Mouse (Mus musculus) myocyte (in vitro differentiated cells): ENCODE results near the gene Inafm1.

Experiments used
- CEBPB ChIP-seq: IDR thresholded peaks from 2 replicates; pipeline ENCODE4 v1.6.1; 2011; ENCODE audit warnings: mild to moderate bottlenecking, moderate library complexity; ENCODE audit not compliant: poor library complexity, insufficient read depth, severe bottlenecking
- E2F4 ChIP-seq: IDR thresholded peaks from one replicate; pipeline ENCODE4 v1.6.1; 2011; ENCODE audit warnings: mild to moderate bottlenecking, control low read depth, moderate library complexity; ENCODE audit not compliant: insufficient read depth
- MYOD1 ChIP-seq, 3 experiments: IDR thresholded peaks; one replicate each; pipeline ENCODE4 v1.6.1; 2011; ENCODE audit warnings: control low read depth in 2 of 3, low read depth in 2 of 3, mild to moderate bottlenecking in 2 of 3, moderate library complexity in 1 of 3; ENCODE audit not compliant: insufficient read length in 2 of 3, control insufficient read depth in 1 of 3
- MYOG ChIP-seq, 3 experiments: IDR thresholded peaks; one replicate each; pipeline ENCODE4 v1.6.1; 2011; ENCODE audit warnings: control low read depth in 2 of 3, low read depth in 2 of 3, mild to moderate bottlenecking in 2 of 3; ENCODE audit not compliant: insufficient read length in 2 of 3, control insufficient read depth in 1 of 3, insufficient read depth in 1 of 3
- POLR2A ChIP-seq: IDR thresholded peaks from one replicate; pipeline ENCODE4 v1.6.1; 2011; ENCODE audit warnings: low read depth, mild to moderate bottlenecking, control low read depth, moderate library complexity; ENCODE audit not compliant: insufficient read length
- REST ChIP-seq: IDR thresholded peaks from one replicate; pipeline ENCODE4 v1.6.1; 2011; ENCODE audit warnings: mild to moderate bottlenecking, control low read depth, moderate library complexity; ENCODE audit not compliant: insufficient read depth, insufficient read length
- TCF12 ChIP-seq: IDR thresholded peaks from one replicate; pipeline ENCODE4 v1.6.1; 2011; ENCODE audit warnings: mild to moderate bottlenecking, control low read depth; ENCODE audit not compliant: poor library complexity, insufficient read depth, severe bottlenecking
- USF1 ChIP-seq: IDR thresholded peaks from one replicate; pipeline ENCODE4 v1.6.1; 2011; ENCODE audit warnings: low read depth, mild to moderate bottlenecking, control low read depth, moderate library complexity

DNA sequence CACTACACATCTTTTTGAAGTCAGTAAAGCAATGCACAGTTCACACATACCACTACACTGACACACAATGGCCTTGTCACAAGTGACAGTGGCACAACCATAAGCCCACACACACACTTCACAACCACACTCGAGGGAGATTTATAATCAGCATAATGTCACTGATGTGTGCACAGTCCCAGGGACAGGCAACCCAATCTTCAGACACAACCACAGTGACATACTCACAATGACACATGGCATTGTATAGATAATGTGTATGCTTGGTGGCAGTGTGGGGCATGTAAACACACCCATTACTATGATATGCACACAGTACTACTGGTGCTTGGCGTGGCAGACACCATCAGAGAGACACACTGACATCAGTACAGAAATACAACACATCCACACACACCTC is 22.7 kb upstream of the Inafm1 start:
- TF ChIP-seq POLR2A (no peak), E2F4 (no peak), MYOD1 (IDR thresholded peaks at IDR 0.05; ENCODE audit: control insufficient read depth in 1 of 3, insufficient read length in 2 of 3, low read depth in 2 of 3) (no peak), CEBPB (no peak), MYOG (IDR thresholded peaks at IDR 0.05; ENCODE audit: control insufficient read depth in 1 of 3, insufficient read depth in 1 of 3, insufficient read length in 2 of 3, low read depth in 2 of 3) (no peak), USF1 (no peak), REST (no peak), TCF12 (no peak)
